Mouse (Mus musculus) E14TG2a.4 (cell line): ENCODE data around the gene Ino80e.

Source experiments
- CTCF ChIP-seq: conservative IDR thresholded peaks from 2 replicates; pipeline ENCODE4 v1.5.1; 2014; ENCODE audit warnings: low read length
- NANOG ChIP-seq: IDR thresholded peaks from 2 replicates; pipeline ENCODE4 v1.6.1; 2014; ENCODE audit warnings: borderline replicate concordance, low read length, mixed read lengths
- POU5F1 ChIP-seq: IDR thresholded peaks from 2 replicates; pipeline ENCODE4 v1.6.1; 2014; ENCODE audit warnings: low read length, borderline replicate concordance

GRCm38 (mm10) chr7:126896912-126897311, 34.7 kb upstream of the Ino80e start:
- TF ChIP-seq CTCF (no peak), POU5F1 (no peak), NANOG (no peak)
